Mouse (Mus musculus): ENCODE data around the gene Card19. TPM values are rescaled to one million over a fixed set of nuclear protein-coding genes. Genes with fewer than 3 reads are reported as not detected.

The Card19 gene
- polyA plus RNA-seq, 1 experiment from 2014 or later = 58.9 TPM

- TF ChIP-seq CTCF (IDR thresholded peaks at IDR 0.05) = no peak
Observed at GRCm38 (mm10) chr13:49172971-49173596, 42.8 kb downstream of the Card19 start.

GRCm38 (mm10) chr13:49172335-49172734, 43.5 kb downstream of the Card19 start:
- H3K27me3 ChIP-seq = no peaks in the 10 kb centered on the region
- CTCF ChIA-PET = interaction anchor here (0.8 to 1.3 kb wide), 7 partner anchors 14 to 520 kb away, joined by 3 to 4 read pairs (median 3); partner anchors contain the start of gene Ninj1
- ATAC-seq (no peak), DNase-seq (ENCODE audit: low read depth, low spot score) (no peak)
- TF ChIP-seq CTCF (IDR thresholded peaks at IDR 0.05) = no peak
- in situ Hi-C loops (cut with MboI; ENCODE audit: low pct_unique_long_range_greater_than_20kb) = loop anchor here (5.0 kb wide), 1 partner anchor 520 kb away; no protein-coding TSS in a partner anchor
- POLR2A ChIA-PET = no interaction called here

More at GRCm38 (mm10) chr13:49172971-49173596, 42.8 kb downstream of the Card19 start:
- DNase-seq (ENCODE audit: low read depth, low spot score) = no peak
- POLR2A ChIA-PET = interaction anchor here (0.6 kb wide), 1 partner anchor 177 kb away, joined by 6 read pairs; no protein-coding TSS in a partner anchor
- in situ Hi-C loops (cut with MboI; ENCODE audit: low pct_unique_long_range_greater_than_20kb) = loop anchor here (5.0 kb wide), 1 partner anchor 521 kb away; no protein-coding TSS in a partner anchor
- H3K27me3 ChIP-seq = no peaks in the 10 kb centered on the region
- CTCF ChIA-PET = interaction anchor here (0.8 to 1.4 kb wide), 8 partner anchors 12 to 521 kb away, joined by 3 to 5 read pairs (median 3); partner anchors contain the start of gene Ninj1
- ATAC-seq = peak; percentile 56

GRCm38 (mm10) chr13:49171729-49172128, 44.1 kb downstream of the Card19 start:
- ChIA-PET POLR2A (interaction anchor here (0.6 kb wide), 1 partner anchor 484 kb away, joined by 3 read pairs; no protein-coding TSS in a partner anchor), CTCF (interaction anchor here (1.2 to 1.3 kb wide), 3 partner anchors 14 to 175 kb away, joined by 3 read pairs; no protein-coding TSS in a partner anchor)
- ATAC-seq (no peak), DNase-seq (ENCODE audit: low read depth, low spot score) (no peak)
- H3K27me3 ChIP-seq = no peaks in the 10 kb centered on the region
- no peak for TF ChIP-seq CTCF (IDR thresholded peaks at IDR 0.05)
- in situ Hi-C loops (cut with MboI; ENCODE audit: low pct_unique_long_range_greater_than_20kb) = loop anchor here (5.0 kb wide), 1 partner anchor 519 kb away; no protein-coding TSS in a partner anchor

- no peak for DNase-seq (ENCODE audit: low read depth, low spot score)
- no peak for ATAC-seq
- POLR2A ChIA-PET = no interaction called here
- CTCF ChIA-PET = interaction anchor here (1.2 to 2.6 kb wide), 2 partner anchors 10 to 20 kb away, joined by 3 to 9 read pairs; no protein-coding TSS in a partner anchor
- peaks cover 3% of the 10 kb centered on the region for H3K27me3 ChIP-seq
- no peak for TF ChIP-seq CTCF (IDR thresholded peaks at IDR 0.05)
- in situ Hi-C loops (cut with MboI; ENCODE audit: low pct_unique_long_range_greater_than_20kb) = loop anchor here (5.0 kb wide), 1 partner anchor 518 kb away; no protein-coding TSS in a partner anchor
Observed at GRCm38 (mm10) chr13:49170623-49171022, 45.2 kb downstream of the Card19 start.

- peaks cover 3% of the 10 kb centered on the region for H3K27me3 ChIP-seq
- no peak for TF ChIP-seq CTCF (IDR thresholded peaks at IDR 0.05)
- POLR2A ChIA-PET = interaction anchor here (0.6 kb wide), 1 partner anchor 81 kb away, joined by 3 read pairs; no protein-coding TSS in a partner anchor
- peak; percentile 63 for ATAC-seq
- in situ Hi-C loops (cut with MboI; ENCODE audit: low pct_unique_long_range_greater_than_20kb) = loop anchor here (5.0 to 10.0 kb wide), 2 partner anchors 115 to 517 kb away; no protein-coding TSS in a partner anchor
- DNase-seq (ENCODE audit: low read depth, low spot score) = no peak
- CTCF ChIA-PET = interaction anchor here (1.0 to 2.6 kb wide), 3 partner anchors 11 to 34 kb away, joined by 3 to 9 read pairs (median 3); no protein-coding TSS in a partner anchor
Observed at GRCm38 (mm10) chr13:49169448-49170207, 46.2 kb downstream of the Card19 start.

- no peak for TF ChIP-seq CTCF (IDR thresholded peaks at IDR 0.05)
- DNase-seq (ENCODE audit: low read depth, low spot score) (no peak), ATAC-seq (no peak)
- ChIA-PET POLR2A (interaction anchor here (1.6 kb wide), 1 partner anchor 11 kb away, joined by 4 read pairs; no protein-coding TSS in a partner anchor), CTCF (no interaction called here)
- H3K27me3 ChIP-seq = peaks cover 3% of the 10 kb centered on the region
- in situ Hi-C loops (cut with MboI; ENCODE audit: low pct_unique_long_range_greater_than_20kb) = loop anchor here (10.0 kb wide), 1 partner anchor 112 kb away; no protein-coding TSS in a partner anchor
Observed at GRCm38 (mm10) chr13:49167081-49167480, 48.8 kb downstream of the Card19 start.

- DNase-seq (ENCODE audit: low read depth, low spot score) (no peak), ATAC-seq (no peak)
- in situ Hi-C loops (cut with MboI; ENCODE audit: low pct_unique_long_range_greater_than_20kb) = loop anchor here (10.0 kb wide), 1 partner anchor 109 kb away; no protein-coding TSS in a partner anchor
- no peak for TF ChIP-seq CTCF (IDR thresholded peaks at IDR 0.05)
- H3K27me3 ChIP-seq = peaks cover 16% of the 10 kb centered on the region
- ChIA-PET POLR2A (no interaction called here), CTCF (no interaction called here)
Observed at GRCm38 (mm10) chr13:49163645-49164044, 52.2 kb downstream of the Card19 start.

- POLR2A ChIA-PET = no interaction called here
- ATAC-seq = no peak
Observed at GRCm38 (mm10) chr13:49162722-49163121, 53.1 kb downstream of the Card19 start.

GRCm38 (mm10) chr13:49161236-49161635, 54.6 kb downstream of the Card19 start:
- ChIA-PET POLR2A (interaction anchor here (0.6 to 1.0 kb wide), 2 partner anchors 22 to 86 kb away, joined by 3 to 7 read pairs; no protein-coding TSS in a partner anchor), CTCF (interaction anchor here (1.1 kb wide), 1 partner anchor 12 kb away, joined by 3 read pairs; no protein-coding TSS in a partner anchor)
- DNase-seq (ENCODE audit: low read depth, low spot score) = no peak
- in situ Hi-C loops (cut with MboI; ENCODE audit: low pct_unique_long_range_greater_than_20kb) = loop anchor here (10.0 kb wide), 1 partner anchor 106 kb away; no protein-coding TSS in a partner anchor
- no peak for ATAC-seq
- no peak for TF ChIP-seq CTCF (IDR thresholded peaks at IDR 0.05)
- peaks cover 16% of the 10 kb centered on the region for H3K27me3 ChIP-seq

More at GRCm38 (mm10) chr13:49162722-49163121, 53.1 kb downstream of the Card19 start:
- in situ Hi-C loops (cut with MboI; ENCODE audit: low pct_unique_long_range_greater_than_20kb) = loop anchor here (10.0 kb wide), 1 partner anchor 108 kb away; no protein-coding TSS in a partner anchor
- H3K27me3 ChIP-seq = peaks cover 16% of the 10 kb centered on the region
- DNase-seq (ENCODE audit: low read depth, low spot score) = no peak
- no peak for TF ChIP-seq CTCF (IDR thresholded peaks at IDR 0.05)
- CTCF ChIA-PET = no interaction called here

All from Patski (cell line).